Mouse (Mus musculus) A20 (cell line): ENCODE measurements at regions not wholly inside any gene's neighbourhood (a gene's known extent, or its start where the extent isn't known, plus 50 kb on each side); places are given as distances from the start of the nearest gene placed in this dataset.

ENCODE experiments used
- DNase-seq: peaks from one replicate; pipeline ENCODE4 v3.0.0-alpha.2; 2011; ENCODE audit warnings: low read depth, low spot score

DNA sequence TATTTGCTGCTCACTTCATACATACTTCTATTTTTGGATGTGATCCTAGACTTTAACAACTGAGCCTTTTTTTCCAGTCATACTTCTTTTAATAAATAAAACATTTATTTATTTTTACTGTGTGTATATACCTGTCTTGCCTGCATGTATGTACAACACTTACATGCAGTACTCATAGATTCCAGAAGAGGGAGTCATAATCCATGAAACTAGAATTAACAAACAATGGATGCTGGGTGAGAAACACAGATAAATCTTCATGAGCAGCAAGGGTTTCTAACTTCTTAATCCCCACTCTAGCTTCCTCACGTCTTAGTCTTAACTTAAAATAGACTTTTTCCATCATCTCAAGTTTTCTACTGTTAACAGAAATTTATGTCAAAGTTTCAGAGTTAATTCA is 1253.7 kb upstream of the Nr2f1 start:
- peak; percentile 26 for DNase-seq

DNA sequence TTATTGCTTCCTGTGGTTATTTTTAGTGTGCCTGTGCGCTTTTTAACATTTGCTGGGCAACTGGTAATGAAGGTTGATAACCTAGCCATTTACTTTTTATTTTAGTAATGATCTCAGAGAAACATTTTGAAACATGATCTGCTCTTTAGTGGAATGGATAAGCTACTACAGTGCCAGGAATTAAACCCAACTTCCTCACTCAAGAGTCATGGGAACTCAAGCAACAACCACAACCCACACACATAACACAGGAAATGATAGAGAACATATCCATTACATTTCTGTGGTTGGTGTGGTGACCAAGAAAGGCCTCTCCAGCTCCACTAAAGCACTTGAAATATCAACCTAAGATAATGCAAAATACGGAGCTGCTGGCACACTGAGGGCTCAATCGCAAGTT is 1243.6 kb upstream of the Nr2f1 start:
- no peak for DNase-seq

DNA sequence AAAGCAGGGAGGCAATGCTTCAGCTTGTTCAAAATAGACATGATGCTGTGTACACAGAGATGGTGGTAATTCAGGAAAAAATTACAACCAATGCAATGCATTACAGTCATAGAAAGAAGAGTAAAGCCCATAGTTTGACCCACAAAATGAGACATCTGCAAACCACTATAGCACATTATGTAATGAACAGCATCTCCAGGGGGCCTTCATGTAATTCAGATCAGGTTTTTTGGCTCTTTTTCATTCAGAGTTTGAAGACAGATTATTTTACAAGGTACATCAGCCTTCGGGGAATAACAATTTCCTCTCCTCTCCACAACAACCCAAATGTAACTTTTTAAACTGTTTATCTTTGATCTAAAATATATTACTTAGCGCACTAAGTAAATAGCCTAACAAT is 1243.1 kb upstream of the Nr2f1 start:
- DNase-seq, result no peak

DNA sequence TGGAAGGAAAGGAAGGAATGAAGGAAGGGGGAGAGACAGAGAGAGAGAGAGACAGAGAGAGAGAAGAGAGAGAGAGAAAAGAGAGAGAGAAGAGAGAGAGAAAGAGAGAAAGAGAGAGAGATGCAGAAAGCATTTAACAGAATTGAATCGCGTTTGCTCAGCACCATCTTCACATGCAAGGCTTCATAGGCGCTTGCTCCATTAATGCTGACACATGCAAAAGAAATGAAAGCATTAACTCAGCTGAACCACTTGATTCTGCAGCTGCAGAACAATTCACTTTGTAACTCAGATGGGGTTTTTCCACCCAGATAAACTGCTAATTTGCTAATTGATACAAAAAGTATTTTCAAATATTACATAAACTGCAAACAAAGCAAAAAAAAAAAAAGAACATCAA is 1231.9 kb upstream of the Nr2f1 start:
- no peak for DNase-seq

DNA sequence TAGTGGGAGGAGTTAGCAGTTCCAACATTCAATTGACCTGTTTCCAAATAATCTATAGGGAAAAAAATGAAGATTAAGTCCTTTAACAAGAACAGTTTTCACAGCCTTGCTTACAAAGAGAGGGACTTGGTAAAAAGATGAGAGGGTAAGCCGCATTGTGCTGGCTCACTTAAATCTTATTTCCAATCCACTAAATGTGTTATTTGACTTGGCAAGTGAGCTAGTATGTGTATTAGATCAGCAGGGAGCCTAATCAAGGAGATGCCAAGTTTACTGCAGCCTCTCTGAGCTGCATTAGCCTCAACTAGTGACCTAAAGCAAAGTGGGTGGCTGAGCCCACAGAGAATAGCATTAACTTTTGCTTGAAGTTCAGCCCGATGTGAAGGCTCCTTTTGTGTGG is 1231.4 kb upstream of the Nr2f1 start:
- DNase-seq, result no peak

DNA sequence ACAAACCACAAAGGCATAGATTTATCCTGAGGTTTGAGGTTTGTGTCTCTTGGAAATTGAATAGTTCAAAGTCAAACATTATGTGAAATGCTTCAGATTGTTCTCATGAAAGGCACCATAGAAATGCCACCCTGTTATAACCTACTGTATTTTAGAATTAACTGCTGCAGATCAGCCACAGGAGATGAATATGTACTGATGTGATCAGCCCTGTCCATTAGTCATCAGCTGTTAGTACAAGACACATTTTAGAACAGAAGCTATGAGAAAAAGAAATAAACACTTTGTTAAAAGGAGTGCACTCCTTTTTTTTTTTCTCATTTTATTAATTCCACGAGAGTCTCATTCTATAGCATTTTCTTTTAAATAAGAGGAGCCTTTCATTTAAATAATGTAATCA is 1231.0 kb upstream of the Nr2f1 start:
- DNase-seq, result no peak

DNA sequence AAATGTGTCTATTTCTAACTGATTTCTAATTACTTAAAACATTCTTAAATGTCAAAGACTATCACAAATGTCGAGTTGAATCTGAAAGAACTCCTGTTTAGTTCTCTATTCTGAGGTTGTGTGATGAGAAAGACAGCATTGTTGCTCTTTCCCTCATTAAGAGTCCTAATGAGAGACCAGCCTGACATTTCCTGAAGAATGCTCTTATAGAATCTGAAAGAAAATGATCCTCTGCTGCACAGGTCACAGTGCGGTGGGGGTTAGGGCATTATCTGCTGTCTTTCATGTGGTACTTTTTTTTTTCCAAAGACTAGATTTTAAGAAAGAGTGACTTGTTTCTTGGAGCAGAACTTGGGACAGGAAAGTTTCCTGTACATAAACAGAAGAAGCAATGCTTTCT is 1218.3 kb upstream of the Nr2f1 start:
- DNase-seq, result no peak

DNA sequence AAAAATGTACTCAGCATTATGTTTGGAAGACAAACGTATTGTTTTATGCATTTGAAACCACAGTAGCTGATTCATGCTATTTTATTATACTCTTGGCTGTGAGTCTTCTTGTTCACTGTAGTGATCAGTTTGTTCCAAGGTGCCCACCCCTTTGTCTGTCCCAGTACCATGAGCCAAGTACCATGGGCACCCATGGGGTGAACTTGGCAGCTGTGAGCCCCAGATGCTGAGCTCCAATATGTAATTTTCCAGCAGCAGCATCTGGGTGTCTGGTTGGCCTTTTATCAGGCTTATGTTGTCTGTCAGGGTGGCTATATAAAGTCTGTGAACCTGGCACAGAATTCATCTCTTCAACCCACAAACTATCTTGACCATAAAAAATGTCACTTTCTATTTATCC is 1200.5 kb upstream of the Nr2f1 start:
- DNase-seq, result no peak

DNA sequence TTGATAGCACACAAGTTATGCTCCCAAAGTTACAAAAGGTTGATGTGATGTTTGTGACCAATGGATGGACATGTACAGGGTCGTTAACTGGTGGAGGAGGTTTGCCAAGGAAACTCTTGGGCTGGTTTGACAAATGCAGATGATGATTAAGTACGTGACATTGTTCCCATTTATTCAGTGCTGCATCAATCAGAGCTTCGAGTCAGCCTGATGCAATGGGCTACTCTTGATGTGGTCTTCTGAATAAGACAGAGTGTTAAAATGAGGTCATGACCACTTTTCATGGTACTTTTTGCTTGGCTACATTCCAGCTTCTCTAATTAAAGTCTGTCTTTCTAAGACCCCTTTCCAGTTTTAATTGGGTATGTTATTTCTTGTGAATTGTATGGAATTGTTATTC is 1194.4 kb upstream of the Nr2f1 start:
- no peak for DNase-seq

DNA sequence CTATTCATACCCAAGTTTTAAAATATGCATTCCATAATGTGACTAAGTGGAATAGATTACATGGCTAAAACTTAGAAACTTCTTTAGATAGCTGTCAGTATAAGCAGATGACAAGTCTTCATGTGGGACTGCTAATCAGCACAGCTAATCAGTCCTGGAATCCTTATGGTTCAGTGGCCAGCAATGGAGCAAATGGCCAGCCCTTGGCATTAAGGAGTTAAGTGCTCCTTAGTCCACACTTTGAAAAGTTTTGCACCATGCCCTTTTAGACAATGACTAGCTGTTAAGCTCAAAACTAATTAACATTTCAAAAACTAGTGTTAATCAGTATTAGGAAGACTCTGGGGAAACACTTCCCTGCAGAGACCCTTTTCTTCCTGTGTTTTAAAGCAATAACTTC is 1188.4 kb upstream of the Nr2f1 start:
- no peak for DNase-seq

DNA sequence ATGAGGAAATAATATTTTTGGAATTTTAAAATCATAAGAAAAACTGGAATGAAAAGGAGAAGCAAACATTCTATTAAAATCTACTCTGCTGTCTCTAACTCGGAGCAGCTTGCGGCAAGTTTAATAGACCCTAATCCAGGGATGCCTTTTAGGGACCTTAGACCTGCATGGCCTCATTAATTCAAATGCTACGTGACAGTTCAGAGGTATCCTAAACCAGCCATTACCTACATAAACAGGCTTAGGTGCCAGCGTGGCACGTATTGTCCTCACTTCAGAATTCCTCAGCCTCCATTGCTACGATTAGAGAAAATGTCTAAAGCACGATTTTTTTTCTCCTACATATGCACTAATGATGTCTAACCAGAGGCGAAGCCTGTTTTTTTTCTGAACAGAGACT is 1141.9 kb upstream of the Nr2f1 start:
- no peak for DNase-seq

DNA sequence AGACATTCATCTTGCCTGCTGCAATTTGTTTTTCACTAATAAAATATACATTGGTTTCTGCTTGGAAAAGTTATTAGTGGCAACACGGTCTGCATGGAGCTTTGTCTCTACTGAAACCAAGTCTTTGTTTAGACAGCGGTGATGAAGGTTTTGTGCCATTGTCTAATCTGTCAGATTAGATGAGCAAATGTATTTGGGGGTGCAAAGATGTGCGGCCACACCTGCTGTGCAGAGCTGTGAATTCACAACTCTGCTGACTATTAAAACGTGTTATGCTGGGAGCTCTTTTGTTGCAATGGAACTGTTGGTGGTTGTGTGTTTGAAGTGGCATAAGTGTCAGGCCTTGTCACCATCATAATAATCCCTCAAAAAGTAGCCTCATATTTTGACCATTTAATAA is 1140.9 kb upstream of the Nr2f1 start:
- no peak for DNase-seq

DNA sequence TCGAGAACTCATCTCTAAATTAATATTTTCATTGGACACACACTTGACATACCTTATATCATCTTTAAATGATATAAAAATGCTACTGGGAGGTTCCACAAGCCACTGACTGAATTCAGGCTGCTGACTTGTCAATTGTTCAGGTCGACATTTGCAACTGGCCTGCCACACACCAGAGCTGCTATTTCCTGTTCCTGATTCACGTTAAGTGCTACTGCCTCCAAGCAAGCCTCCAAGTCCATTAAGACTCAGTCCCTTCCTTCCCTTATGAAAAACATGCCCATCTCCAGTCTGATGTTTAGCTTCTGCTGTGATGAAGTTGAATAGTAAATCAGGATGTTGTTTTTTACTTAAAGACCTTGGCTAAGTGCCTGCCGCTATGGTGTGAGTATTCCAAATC is 1140.2 kb upstream of the Nr2f1 start:
- peak; percentile 3 for DNase-seq

DNA sequence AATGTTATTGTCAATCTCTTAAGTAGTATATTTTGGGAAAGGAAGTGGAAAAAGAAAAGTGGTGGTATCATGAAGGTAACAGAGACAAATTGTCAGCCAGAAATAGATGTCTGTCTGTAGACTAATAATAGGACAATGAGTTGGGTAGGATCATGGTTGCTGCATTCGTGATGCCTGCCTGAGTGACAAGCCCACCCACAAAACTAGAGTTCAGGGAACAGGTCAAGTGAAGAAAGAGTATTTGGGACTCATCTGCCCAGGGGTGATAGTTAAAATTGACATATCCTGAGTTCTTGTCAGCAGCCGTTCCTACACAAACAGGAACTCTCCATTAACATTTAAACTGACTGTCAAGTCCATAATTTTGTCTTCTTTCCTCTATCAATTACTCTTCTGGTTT is 1120.6 kb upstream of the Nr2f1 start:
- DNase-seq, result no peak

DNA sequence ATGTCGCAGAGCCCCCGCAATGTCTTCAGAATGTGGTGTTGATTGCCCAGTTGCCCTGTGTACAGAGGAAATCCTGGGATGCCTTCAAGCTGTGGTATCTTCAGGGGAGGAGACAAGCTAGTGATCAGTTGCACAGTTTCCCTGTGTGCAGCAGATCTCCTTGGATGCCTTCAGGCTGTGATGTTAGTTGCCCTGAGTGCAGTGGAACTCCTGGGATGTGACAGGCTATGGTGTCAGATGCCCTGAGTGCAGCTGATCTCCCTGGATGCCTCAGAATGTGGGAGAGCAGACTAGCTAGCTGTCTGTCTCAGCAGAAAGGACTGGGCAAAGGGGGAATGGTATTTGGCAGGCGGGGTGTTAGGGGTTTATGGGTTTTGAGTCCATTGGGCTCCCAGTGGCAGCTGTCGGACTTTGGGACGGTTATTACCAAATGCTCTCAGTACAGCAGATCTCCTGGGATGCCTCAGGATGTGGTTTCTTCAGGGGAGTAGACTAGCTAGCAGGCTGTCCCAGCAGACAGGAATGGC is 1110.1 kb upstream of the Nr2f1 start:
- no peak for DNase-seq

DNA sequence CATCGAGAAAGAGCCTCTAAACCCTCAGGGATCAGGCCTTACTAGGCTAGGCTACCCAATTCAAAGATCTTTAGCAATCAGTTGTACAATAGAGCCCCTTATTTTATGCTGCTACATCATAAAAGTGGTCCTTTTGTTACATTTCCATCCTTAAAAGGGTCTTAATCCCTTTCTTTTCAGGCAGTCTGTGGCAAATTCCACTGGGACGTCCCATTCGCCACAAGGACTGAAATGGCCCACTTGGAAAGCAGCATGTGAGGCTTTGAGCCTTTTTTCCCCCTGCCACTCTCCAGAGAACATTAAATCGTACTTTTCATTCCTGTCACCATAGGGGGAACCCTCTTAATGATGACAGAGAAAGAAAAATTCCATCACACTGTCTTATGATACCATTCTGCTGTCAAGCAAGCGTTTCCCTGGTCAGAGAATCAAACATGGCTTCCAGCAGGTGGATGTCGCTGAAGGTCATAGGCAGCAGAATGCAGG is 1097.7 kb upstream of the Nr2f1 start:
- DNase-seq, result no peak

DNA sequence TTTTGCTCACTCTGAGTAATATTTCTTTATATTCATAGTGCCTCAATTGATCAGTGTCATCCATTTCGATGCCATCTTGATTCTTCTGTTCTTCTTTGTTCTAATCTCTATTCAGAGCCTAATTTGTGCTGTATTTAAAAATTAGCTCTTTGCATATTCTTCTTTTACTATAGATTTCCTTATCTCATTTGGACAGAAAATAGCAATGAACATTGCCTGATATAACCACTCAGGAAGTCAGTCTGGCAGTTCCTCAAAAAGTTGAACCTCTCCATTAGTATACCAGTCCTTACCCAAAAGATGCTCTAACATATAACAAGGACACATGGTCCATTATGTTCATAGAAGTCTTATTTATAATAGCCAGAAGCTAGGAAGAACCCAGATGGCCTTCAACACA is 1088.5 kb upstream of the Nr2f1 start:
- DNase-seq, result no peak

DNA sequence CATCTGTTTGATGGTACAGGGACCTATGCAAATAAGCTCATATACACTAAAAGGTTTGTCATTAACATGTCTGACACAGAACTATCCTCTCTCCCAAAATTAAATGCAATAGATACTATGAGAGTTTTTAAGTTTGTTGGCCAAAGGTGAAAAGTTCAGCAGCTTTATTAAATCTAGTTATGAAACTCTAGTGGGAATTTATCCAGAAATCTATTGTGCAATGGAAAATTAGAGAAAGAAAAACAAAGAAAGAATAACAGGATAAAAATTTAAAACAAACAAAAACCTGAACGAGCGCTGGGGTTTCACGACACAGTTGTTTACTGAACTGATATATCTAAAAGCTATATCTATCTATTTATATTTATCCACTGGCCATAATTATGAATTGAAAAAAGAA is 1086.6 kb upstream of the Nr2f1 start:
- DNase-seq, result no peak

DNA sequence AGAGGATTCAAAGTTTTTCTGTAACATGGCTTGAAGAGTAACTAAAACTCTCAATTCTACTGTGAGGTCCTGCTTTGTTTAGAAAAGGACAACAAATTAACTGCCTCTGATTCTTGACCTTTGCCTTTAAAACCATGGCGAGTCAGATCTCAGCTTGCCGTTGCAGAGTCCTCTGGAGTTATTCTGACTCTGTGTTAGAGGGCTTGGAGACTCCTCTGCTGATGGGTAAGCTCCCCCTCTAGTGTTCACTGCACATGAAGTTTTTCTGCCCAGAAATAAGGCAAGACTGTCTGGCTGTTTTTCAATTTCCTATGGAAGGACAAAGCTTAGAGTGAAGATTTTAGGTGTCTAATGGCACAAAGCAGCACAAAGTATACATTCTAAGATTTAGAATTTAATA is 1085.9 kb upstream of the Nr2f1 start:
- no peak for DNase-seq

DNA sequence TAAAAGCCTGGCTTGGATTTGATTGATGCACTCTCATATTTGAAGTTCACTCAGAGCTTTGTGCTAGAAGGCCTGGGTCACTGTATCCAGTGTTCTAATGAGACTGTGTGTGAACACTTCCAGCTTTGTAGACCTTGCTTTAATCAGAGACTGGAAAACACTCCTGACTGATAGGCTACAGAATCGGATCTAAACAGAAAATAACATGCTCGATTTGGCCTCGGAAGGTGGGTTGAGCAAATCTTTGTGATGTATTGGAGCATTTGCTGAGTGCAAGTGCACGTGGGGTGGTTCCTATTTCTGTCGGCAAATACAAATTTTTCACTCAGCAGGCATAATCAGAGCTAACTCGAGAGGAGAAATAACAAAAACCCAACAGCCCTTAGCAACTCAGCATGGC is 1078.2 kb upstream of the Nr2f1 start:
- DNase-seq, result no peak

DNA sequence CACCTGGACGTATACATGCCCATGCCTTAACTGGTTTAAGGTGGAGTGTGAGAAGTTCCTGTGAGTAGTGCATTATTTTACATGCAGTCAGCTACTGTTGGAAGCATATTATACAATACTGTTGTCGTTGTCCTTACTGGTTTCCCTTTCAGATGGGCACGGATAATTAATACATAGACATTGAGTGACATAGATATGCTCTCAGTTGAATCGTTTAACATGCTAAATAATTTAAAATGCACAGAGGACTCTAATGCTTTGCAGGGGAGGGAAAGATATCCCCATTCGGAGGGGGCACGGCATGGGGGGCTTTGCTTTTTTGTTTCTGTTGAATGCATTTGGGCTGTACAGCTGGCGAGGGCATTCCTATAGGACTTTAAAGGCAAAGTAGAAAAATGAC is 1077.8 kb upstream of the Nr2f1 start:
- DNase-seq, result no peak

DNA sequence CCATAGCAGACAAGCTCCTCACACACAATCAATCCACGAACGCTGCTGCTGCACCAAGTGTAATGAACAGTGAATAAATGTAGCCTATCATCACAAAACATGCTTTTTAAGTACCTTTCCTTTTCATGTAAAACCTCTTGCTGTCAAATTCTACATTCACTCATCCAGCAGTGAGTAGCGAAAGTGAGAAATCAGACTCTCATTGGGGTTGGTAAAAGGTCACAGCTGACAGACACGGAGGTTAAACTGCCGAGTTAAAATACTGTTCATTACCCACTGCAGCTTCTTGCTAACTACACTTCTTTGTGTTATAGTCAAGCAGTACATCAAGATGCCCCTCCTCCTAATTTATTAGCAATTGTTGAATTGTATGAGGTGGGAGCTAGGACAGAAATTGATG is 1055.8 kb upstream of the Nr2f1 start:
- DNase-seq, result no peak

DNA sequence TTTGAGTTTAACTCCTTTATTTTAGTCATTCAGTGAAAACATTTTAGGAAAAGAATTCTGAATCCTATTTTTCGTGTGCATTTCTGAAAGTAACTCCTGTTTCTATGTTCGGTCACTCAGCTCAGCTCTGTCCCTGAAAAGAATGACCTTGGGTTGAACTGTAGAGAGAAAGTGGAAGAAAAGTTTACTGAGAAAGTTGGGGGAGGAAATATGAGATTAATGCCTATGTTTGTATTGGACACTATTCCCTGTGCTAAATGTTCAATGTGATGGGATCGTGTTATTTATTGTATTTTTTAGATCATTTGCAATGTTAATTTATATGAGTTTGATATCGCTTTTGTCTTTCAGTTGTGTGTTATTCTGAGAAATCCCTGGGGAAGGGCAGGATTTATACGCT is 1052.8 kb upstream of the Nr2f1 start:
- no peak for DNase-seq

DNA sequence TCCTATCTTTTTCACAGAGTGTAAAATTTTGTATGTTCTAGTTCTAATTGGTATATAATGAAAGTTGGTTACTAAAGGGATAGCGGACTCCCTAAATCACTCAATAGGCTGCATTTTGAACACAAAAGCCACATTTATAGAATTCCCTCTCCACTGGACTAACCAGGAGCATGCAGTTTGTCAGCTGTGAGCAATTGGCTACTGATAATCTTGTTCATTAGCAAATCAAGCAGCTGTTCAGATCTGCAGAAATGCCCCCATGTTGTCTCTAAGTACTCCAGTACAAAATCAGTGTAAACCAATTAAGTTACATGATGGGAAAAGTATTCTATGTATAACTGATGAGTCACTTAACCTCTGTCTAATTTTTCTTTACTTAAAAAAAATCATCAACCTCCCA is 1051.7 kb upstream of the Nr2f1 start:
- no peak for DNase-seq
